Mouse (Mus musculus): Measurements from ENCODE around the gene Npas3.

Npas3 gene

GRCm38 (mm10) chr12:53758356-53758755 lies 509.9 kb downstream of the Npas3 start:
- in situ Hi-C loops (cut with MboI; ENCODE audit: unreplicated experiment in 2 of 2), result no loop called here

- in situ Hi-C loops (cut with MboI; ENCODE audit: unreplicated experiment in 2 of 2), result no loop called here
Observed at GRCm38 (mm10) chr12:53764143-53764542, 515.7 kb downstream of the Npas3 start.

- in situ Hi-C loops (cut with MboI; ENCODE audit: unreplicated experiment in 2 of 2), result no loop called here
Observed at GRCm38 (mm10) chr12:53768392-53768791, 519.9 kb downstream of the Npas3 start.

GRCm38 (mm10) chr12:53771394-53771936 lies 523.0 kb downstream of the Npas3 start:
- in situ Hi-C loops (cut with MboI; ENCODE audit: unreplicated experiment in 2 of 2), result no loop called here

- in situ Hi-C loops (cut with MboI; ENCODE audit: unreplicated experiment in 2 of 2), result no loop called here
Observed at GRCm38 (mm10) chr12:53781850-53782552, 533.5 kb downstream of the Npas3 start.

- in situ Hi-C loops (cut with MboI; ENCODE audit: unreplicated experiment in 2 of 2), result no loop called here
Observed at GRCm38 (mm10) chr12:53789501-53789900, 541.0 kb downstream of the Npas3 start.

- in situ Hi-C loops (cut with MboI; ENCODE audit: unreplicated experiment in 2 of 2), result no loop called here
Observed at GRCm38 (mm10) chr12:53794718-53795400, 546.4 kb downstream of the Npas3 start.

- in situ Hi-C loops (cut with MboI; ENCODE audit: unreplicated experiment in 2 of 2), result no loop called here
Observed at GRCm38 (mm10) chr12:53801831-53802230, 553.4 kb downstream of the Npas3 start.

GRCm38 (mm10) chr12:53802381-53802780 lies 553.9 kb downstream of the Npas3 start:
- in situ Hi-C loops (cut with MboI; ENCODE audit: unreplicated experiment in 2 of 2), result no loop called here

- in situ Hi-C loops (cut with MboI; ENCODE audit: unreplicated experiment in 2 of 2), result no loop called here
Observed at GRCm38 (mm10) chr12:53810081-53810480, 561.6 kb downstream of the Npas3 start.

GRCm38 (mm10) chr12:53814291-53814690 lies 565.8 kb downstream of the Npas3 start:
- in situ Hi-C loops (cut with MboI; ENCODE audit: unreplicated experiment in 2 of 2), result no loop called here

- in situ Hi-C loops (cut with MboI; ENCODE audit: unreplicated experiment in 2 of 2), result no loop called here
Observed at GRCm38 (mm10) chr12:53819982-53820381, 571.5 kb downstream of the Npas3 start.

- in situ Hi-C loops (cut with MboI; ENCODE audit: unreplicated experiment in 2 of 2), result no loop called here
Observed at GRCm38 (mm10) chr12:53822881-53823280, 574.4 kb downstream of the Npas3 start.

- in situ Hi-C loops (cut with MboI; ENCODE audit: unreplicated experiment in 2 of 2), result no loop called here
Observed at GRCm38 (mm10) chr12:53825251-53825650, 576.8 kb downstream of the Npas3 start.

GRCm38 (mm10) chr12:53825898-53826605 lies 577.6 kb downstream of the Npas3 start:
- in situ Hi-C loops (cut with MboI; ENCODE audit: unreplicated experiment in 2 of 2), result no loop called here

- in situ Hi-C loops (cut with MboI; ENCODE audit: unreplicated experiment in 2 of 2), result no loop called here
Observed at GRCm38 (mm10) chr12:53826812-53827211, 578.3 kb downstream of the Npas3 start.

GRCm38 (mm10) chr12:53832590-53832989 lies 584.1 kb downstream of the Npas3 start:
- in situ Hi-C loops (cut with MboI; ENCODE audit: unreplicated experiment in 2 of 2), result no loop called here

GRCm38 (mm10) chr12:53833348-53833747 lies 584.9 kb downstream of the Npas3 start:
- in situ Hi-C loops (cut with MboI; ENCODE audit: unreplicated experiment in 2 of 2), result no loop called here

- in situ Hi-C loops (cut with MboI; ENCODE audit: unreplicated experiment in 2 of 2), result no loop called here
Observed at GRCm38 (mm10) chr12:53836031-53836790, 587.7 kb downstream of the Npas3 start.

GRCm38 (mm10) chr12:53837408-53837807 lies 588.9 kb downstream of the Npas3 start:
- in situ Hi-C loops (cut with MboI; ENCODE audit: unreplicated experiment in 2 of 2), result no loop called here

- in situ Hi-C loops (cut with MboI; ENCODE audit: unreplicated experiment in 2 of 2), result no loop called here
Observed at GRCm38 (mm10) chr12:53838541-53838940, 590.1 kb downstream of the Npas3 start.
